Mouse (Mus musculus) intestine, embryonic 15.5 days (tissue): ENCODE results near the gene Saa4. TPM values are rescaled to one million over a fixed set of nuclear protein-coding genes. Genes with fewer than 3 reads are reported as not detected.

Experiments
- ATAC-seq: fragments of 200-750 bp; cut with Nextera tagmentation; 2 replicates; pipeline ENCODE4 v1.8.0; 2017; ENCODE audit warnings: moderate TSS enrichment, moderate library complexity
- H3K27ac ChIP-seq: fragments of 300-500 bp; sonication (generic); 2 replicates; pipeline ENCODE4 v1.5.1; 2015; ENCODE audit warnings: mild to moderate bottlenecking, inconsistent platforms
- H3K27me3 ChIP-seq: fragments of 300-500 bp; sonication (generic); replicated peaks from 2 replicates; pipeline ENCODE4 v1.6.1; 2015; ENCODE audit warnings: inconsistent platforms
- H3K36me3 ChIP-seq: fragments of 300-500 bp; sonication (generic); 2 replicates; pipeline ENCODE4 v1.6.1; 2015; ENCODE audit warnings: inconsistent platforms
- H3K4me1 ChIP-seq: fragments of 300-500 bp; sonication (generic); replicated peaks from 2 replicates; pipeline ENCODE4 v1.6.1; 2015; ENCODE audit warnings: inconsistent platforms
- H3K4me2 ChIP-seq: fragments of 300-500 bp; sonication (generic); replicated peaks from 2 replicates; pipeline ENCODE4 v1.6.1; 2015; ENCODE audit warnings: mild to moderate bottlenecking, inconsistent platforms
- H3K4me3 ChIP-seq: fragments of 300-500 bp; sonication (generic); replicated peaks from 2 replicates; pipeline ENCODE4 v1.5.1; 2015; ENCODE audit warnings: inconsistent platforms
- H3K9ac ChIP-seq: fragments of 300-500 bp; sonication (generic); 2 replicates; pipeline ENCODE4 v1.6.1; 2015; ENCODE audit warnings: inconsistent platforms
- H3K9me3 ChIP-seq: fragments of 300-500 bp; sonication (generic); 2 replicates; pipeline ENCODE4 v1.6.1; 2016; ENCODE audit warnings: inconsistent platforms
- WGBS: fragments of 180-500 bp; shearing (Covaris S2); methylation state at CpG from one replicate; pipeline ENCODE4 v1.1.7; 2015; 5-methylcytosine and 5-hydroxymethylcytosine counted together
- polyA plus RNA-seq: library from polyadenylated mRNA; unstranded; fragments of >200 nt; fragmentation: Nextera tagmentation; extraction: Ambion mirVana; gene quantifications from 2 replicates; pipeline ENCODE4 v1.2.1, GENCODE M21; 2015

The Saa4 gene
- polyA plus RNA-seq, 1 experiment from 2014 or later: 0.06 TPM

DNA sequence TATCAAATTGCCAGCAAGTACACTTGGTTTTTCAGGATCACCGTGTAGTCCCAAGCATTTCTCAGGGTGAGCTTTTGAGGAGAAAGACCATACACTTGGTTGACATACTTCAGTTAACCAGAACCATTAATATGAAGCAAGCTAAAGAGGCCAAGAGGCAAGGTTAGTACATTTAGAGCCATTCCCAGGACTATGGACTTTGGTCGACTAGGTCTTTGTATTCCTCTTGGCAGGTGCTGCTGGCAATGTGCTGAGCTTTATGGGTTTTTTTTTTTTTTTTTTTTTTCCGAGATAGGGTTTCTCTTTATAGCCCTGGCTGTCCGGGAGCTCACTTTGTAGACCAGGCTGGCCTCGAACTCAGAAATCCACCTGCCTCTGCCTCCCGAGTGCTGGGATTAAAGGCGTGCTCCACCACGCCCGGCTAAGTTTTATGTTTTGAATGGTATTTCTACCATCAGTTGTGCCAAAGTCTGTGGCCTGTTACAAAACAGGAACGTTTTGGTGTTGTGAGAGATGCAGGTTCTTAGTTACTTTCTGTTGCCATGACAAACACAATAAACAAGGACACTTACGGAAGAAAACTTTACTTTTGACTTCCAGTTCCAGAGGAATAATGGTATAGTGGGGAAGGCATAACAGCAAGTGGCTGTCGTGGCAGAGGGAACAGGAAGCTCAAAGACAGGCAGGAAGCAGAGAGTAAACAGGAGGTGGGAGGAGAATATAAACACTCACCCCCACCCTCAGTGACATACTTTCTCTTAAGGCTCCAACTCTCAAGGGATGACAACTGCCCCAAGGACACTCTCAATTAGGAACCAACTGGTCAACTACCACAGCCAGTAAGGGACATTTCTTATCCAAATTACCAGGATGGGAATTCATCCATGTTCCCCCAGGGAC is 6.4 kb upstream of the Saa4 start:
- ATAC-seq: peak; percentile 89
- no peaks in the 10 kb centered on the region for H3K4me1 ChIP-seq
- H3K9me3 ChIP-seq: no peaks in the 10 kb centered on the region
- no peaks in the 10 kb centered on the region for H3K36me3 ChIP-seq
- no peak overlapping the region for H3K27ac ChIP-seq
- H3K4me2 ChIP-seq: no peak overlapping the region
- H3K4me3 ChIP-seq: no peak overlapping the region
- no peaks in the 10 kb centered on the region for H3K27me3 ChIP-seq
- no peak overlapping the region for H3K9ac ChIP-seq
- WGBS: 73% methylated on average over 12 of the region's 12 CpGs

DNA sequence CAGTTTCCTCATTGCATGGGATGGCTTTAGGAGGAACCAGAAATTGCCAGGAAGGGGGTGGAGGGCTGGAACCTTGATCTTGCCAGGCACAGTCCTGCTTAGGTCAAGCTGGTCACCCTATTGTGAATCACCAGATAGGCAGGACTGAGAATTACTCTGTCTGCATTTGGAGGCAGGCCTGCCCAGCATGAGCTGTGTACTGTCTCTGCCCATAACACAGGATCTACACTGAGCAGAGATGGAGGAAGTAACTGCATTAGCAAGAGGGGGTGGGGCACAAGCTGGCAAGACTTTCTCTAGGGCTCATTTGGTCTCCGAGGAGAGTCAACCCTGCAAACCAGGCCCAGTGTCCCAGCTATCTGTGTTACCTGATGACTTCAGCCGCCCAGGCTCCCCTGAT is 2.6 kb upstream of the Saa4 start:
- Histone ChIP-seq H3K27ac (no peak overlapping the region), H3K4me1 (no peaks in the 10 kb centered on the region), H3K9ac (no peak overlapping the region), H3K4me3 (no peak overlapping the region), H3K27me3 (no peaks in the 10 kb centered on the region), H3K36me3 (no peaks in the 10 kb centered on the region), H3K9me3 (no peaks in the 10 kb centered on the region), H3K4me2 (no peak overlapping the region)
- no peak for ATAC-seq
- 74% methylated on average over 2 of the region's 2 CpGs for WGBS

DNA sequence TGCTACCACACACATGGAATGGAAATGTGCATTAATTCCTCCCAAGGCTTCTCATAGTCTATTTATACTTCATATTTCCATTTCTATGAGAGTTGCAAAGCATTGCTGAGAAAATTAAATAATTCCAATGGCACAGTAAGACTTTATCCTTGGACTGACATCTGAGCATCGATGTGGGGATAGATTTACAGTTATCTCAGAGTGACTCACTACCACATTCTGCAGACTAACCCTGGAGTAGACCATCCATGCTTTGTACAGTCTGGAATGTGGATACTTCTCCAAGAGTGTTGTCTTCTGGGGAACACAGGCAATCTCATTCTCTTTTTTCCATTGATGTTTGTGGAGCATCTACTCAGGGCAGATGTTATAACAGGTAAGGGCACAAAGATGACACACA is 4.8 kb downstream of the Saa4 start:
- Histone ChIP-seq H3K4me2 (no peak overlapping the region), H3K36me3 (no peaks in the 10 kb centered on the region), H3K4me3 (no peak overlapping the region), H3K27me3 (no peaks in the 10 kb centered on the region), H3K9ac (no peak overlapping the region), H3K4me1 (no peaks in the 10 kb centered on the region), H3K27ac (no peak overlapping the region), H3K9me3 (no peaks in the 10 kb centered on the region)
- WGBS: 88% methylated on average over 1 of the region's 1 CpGs
- ATAC-seq: no peak

DNA sequence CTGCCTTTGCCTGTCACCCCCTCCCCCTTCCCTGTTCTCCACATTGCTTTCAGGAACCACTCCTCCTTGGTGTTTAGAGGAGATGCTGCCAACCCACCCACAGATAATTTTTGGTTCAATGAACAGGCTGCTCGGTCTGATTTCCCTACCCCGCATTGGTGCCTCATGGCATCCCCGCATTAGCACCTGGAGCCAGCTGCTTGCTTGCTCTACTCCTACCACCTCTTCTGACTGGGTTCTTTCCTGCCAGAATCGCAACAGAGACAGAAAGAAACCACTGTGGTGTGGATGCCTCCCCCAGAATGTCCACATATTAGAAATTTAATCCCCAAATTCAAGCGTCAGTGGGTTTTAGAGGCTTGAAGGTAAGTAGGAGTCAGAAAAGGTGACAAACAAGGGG is 8.0 kb downstream of the Saa4 start:
- Histone ChIP-seq H3K9me3 (no peaks in the 10 kb centered on the region), H3K4me1 (no peaks in the 10 kb centered on the region), H3K4me3 (no peak overlapping the region), H3K27ac (no peak overlapping the region), H3K4me2 (no peak overlapping the region), H3K9ac (no peak overlapping the region), H3K36me3 (no peaks in the 10 kb centered on the region), H3K27me3 (no peaks in the 10 kb centered on the region)
- WGBS: 83% methylated on average over 5 of the region's 5 CpGs
- no peak for ATAC-seq

DNA sequence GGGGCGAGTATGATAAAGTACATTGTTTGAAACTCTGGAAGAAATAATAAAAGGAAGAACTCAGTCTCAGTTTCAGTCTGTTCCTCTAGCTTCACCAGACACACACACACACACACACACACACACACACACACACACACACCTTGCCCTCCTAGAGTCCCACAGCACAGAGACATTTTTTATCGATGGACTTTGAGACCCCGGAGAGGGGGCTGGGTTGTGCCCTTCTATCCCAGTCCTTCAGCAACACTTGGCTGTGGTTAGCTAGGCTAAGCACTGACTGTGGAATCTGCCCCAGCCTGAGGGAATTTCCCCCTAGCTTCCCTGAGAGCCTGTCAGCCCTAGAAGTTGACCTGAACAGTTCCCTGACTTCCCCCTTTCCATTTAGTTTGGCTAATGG is 8.6 kb downstream of the Saa4 start:
- Histone ChIP-seq H3K9ac (no peak overlapping the region), H3K9me3 (no peaks in the 10 kb centered on the region), H3K36me3 (no peaks in the 10 kb centered on the region), H3K4me2 (no peak overlapping the region), H3K27ac (no peak overlapping the region), H3K27me3 (no peaks in the 10 kb centered on the region), H3K4me3 (no peak overlapping the region), H3K4me1 (no peaks in the 10 kb centered on the region)
- ATAC-seq: peak; percentile 81
- 68% methylated on average over 3 of the region's 3 CpGs for WGBS

DNA sequence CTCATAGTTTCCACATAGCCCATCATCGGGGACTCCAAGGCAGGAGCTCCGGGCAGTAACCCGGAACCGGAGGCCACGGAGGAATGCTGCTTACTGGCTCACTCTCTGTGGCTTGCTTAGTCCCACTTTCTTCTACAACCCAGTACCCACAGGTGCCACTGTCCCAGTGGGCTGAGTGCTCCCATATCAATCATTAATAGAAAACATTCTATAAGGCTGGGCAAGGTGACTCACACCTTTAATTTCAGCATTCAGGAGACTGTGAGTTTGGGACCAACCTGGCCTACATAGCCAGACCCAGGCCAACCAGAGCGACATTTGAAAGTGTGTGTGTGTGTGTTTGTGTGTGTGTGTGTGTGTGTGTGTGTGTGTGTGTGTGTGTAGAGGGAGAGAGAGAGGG is 9.0 kb downstream of the Saa4 start:
- Histone ChIP-seq H3K4me1 (no peaks in the 10 kb centered on the region), H3K27ac (no peak overlapping the region), H3K27me3 (no peaks in the 10 kb centered on the region), H3K4me2 (no peak overlapping the region), H3K9ac (no peak overlapping the region), H3K36me3 (no peaks in the 10 kb centered on the region), H3K4me3 (no peak overlapping the region), H3K9me3 (no peaks in the 10 kb centered on the region)
- ATAC-seq: peak; percentile 64; the same call in 1 of the 2 replicates
- 92% methylated on average over 6 of the region's 6 CpGs for WGBS

DNA sequence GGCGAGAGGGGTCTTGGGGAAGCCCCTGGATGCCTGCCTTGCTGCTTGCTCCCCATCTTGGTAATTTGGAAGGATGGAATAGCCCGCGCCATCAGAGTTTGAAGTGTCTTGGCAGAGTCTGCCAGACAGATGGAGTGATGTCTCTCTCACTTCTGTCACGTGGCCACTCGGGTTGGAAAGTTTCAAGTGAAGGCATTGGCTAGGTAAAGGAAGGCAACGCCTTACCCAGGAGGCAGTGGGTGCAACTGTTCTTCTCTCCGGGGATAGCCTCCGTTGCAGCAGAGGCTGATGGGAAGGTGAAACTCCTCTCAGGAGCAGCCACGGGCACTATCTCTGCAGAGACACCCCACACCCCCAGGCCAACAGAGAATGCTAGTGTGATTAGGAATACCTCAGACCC is 11.9 kb downstream of the Saa4 start:
- Histone ChIP-seq H3K4me1 (no peaks in the 10 kb centered on the region), H3K27ac (no peak overlapping the region), H3K4me3 (no peak overlapping the region), H3K9ac (no peak overlapping the region), H3K9me3 (no peaks in the 10 kb centered on the region), H3K4me2 (no peak overlapping the region), H3K36me3 (no peaks in the 10 kb centered on the region), H3K27me3 (no peaks in the 10 kb centered on the region)
- ATAC-seq: no peak
- 80% methylated on average over 9 of the region's 9 CpGs for WGBS

DNA sequence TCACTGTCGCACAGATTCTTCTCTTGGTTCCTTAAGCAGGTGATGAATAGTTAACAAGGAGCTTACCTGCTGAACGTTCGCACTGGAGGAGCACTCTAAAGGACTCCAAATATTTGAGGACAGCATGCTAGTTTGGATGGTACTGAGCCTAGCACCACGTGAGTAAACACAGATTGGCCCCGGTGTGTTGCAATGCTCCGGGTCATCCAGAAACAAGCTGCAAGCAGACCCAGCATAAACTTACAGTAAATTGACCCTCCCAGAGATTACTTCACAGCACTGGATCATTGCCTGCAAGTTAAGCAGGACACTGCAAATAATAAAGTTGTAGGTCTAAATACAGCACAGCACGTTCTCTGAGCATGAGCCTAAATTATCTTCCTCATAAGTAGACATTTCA is 12.9 kb downstream of the Saa4 start:
- WGBS: 55% methylated on average over 7 of the region's 7 CpGs
- H3K9me3 ChIP-seq: no peaks in the 10 kb centered on the region
- no peaks in the 10 kb centered on the region for H3K4me1 ChIP-seq
- no peaks in the 10 kb centered on the region for H3K36me3 ChIP-seq
- H3K4me2 ChIP-seq: no peak overlapping the region
- H3K27me3 ChIP-seq: no peaks in the 10 kb centered on the region
- no peak overlapping the region for H3K27ac ChIP-seq
- no peak overlapping the region for H3K9ac ChIP-seq
- no peak overlapping the region for H3K4me3 ChIP-seq
- peak; percentile 44 for ATAC-seq

DNA sequence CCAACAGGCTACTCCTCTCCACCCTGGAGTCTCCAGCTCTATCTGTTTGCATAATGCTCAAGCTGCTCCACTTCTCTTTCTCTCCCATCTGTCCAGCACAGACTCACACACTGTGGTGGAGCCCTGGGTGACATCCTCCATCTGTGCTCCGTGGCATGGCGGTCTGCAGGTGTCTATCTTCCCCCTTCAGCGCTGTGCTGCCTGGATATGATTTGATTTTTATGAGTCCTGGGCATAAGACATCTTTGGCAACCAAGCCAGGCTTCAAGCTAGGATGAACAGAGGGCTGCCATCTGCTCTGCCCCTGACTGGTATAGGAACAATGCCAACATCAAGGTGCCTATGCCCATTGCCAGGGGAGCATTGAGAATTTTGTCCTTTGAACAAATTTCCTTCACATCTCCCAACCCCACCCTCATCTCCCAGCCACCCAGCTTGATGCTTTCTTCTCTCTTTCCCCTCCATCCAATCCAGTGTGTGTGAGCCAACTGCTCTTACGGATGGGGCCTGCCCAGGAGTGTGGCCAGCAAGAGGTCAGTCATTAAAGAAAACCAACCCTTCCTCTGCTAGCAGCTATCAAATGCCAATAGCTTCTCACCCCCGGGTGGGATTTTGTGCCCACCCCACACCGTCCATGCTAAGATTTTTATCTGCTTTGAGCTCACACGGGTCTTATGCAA is 13.7 kb downstream of the Saa4 start:
- H3K27me3 ChIP-seq: no peaks in the 10 kb centered on the region
- no peak overlapping the region for H3K4me3 ChIP-seq
- no peak overlapping the region for H3K4me2 ChIP-seq
- H3K9me3 ChIP-seq: no peaks in the 10 kb centered on the region
- no peaks in the 10 kb centered on the region for H3K4me1 ChIP-seq
- no peak overlapping the region for H3K9ac ChIP-seq
- no peaks in the 10 kb centered on the region for H3K36me3 ChIP-seq
- no peak for ATAC-seq
- WGBS: 83% methylated on average over 7 of the region's 7 CpGs
- no peak overlapping the region for H3K27ac ChIP-seq

DNA sequence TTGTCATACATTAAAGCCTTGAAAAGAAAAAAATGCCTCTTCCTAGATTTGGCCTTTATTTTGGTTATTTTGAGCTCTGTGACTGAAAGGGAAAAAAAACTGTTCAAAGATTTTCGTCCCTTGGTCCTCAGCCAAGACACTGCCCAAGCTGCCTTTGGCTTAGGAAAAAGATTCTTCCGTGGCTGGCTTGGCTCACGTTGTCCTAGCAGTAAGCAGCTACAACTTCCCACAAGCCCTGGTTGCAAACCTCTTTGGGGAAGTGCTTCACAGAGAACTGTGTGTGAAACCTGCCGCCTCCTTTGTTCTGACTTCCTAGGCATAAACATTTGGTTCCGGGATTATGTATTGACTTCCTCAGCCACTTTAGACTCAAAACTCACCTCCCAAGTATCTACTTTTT is 15.5 kb downstream of the Saa4 start:
- ATAC-seq: no peak
- Histone ChIP-seq H3K27me3 (no peaks in the 10 kb centered on the region), H3K4me1 (no peaks in the 10 kb centered on the region), H3K4me3 (no peak overlapping the region), H3K9ac (no peak overlapping the region), H3K4me2 (no peak overlapping the region), H3K9me3 (no peaks in the 10 kb centered on the region), H3K36me3 (no peaks in the 10 kb centered on the region), H3K27ac (no peak overlapping the region)
- WGBS: 35% methylated on average over 5 of the region's 5 CpGs

DNA sequence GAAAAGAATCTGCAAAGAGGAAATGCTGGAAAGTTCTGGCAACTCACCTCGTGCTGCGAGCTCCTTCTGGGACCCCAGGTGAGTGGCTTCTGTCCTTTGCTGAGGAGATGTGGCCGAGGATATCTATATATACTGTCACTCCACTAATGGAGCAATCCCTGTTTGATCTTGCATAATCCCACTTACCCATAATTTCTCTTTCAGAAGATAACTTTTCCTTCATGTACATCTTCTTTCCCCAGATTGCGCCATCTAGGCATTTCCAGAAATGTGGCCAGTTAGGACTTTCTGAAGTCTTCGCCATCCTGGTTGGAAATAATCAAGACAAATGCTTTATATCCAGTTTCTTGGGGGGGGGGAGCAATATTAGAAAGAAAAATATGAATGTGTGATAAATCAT is 16.8 kb downstream of the Saa4 start, which contains the start of gene Saa3:
TSS of gene Saa3 (minus strand) at position 101 of the 400 bp plus-strand sequence.
- no peak within 1 kb of the TSS for H3K4me2 ChIP-seq
- ATAC-seq: no peak
- 89% methylated on average over 5 of the region's 5 CpGs for WGBS
- H3K4me3 ChIP-seq: no peak within 1 kb of the TSS
- no peaks in the 10 kb centered on the region for H3K4me1 ChIP-seq
- H3K36me3 ChIP-seq: no peaks in the 10 kb centered on the region
- H3K27ac ChIP-seq: no peak within 1 kb of the TSS
- H3K9me3 ChIP-seq: no peaks in the 10 kb centered on the region
- no peaks in the 10 kb centered on the region for H3K27me3 ChIP-seq
- H3K9ac ChIP-seq: no peak within 1 kb of the TSS

DNA sequence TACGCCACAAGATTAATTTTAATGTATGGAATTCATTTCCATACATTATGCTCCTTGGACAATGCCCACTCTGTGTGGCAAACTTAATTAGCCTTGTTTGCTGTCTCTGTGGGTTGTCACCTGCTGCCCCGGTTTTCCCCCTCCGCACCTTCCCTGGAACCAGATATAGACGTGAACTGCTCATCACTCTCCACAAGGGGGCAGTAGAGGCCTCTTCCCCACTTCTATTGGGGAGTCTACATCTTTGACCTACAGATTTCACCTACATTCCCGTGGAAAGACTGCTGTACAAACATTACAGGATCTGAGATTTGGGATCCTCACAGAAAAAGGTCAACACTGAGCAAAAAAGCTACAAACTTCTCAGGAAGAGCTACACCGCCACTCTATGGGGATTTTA is 17.9 kb downstream of the Saa4 start:
- WGBS: 29% methylated on average over 6 of the region's 6 CpGs

More for the DNA sequence above, 17.9 kb downstream of the Saa4 start:
- Histone ChIP-seq H3K4me3 (no peak overlapping the region), H3K27me3 (no peaks in the 10 kb centered on the region), H3K4me1 (0 out of 2 replicates have a peak, but pooled peaks cover 2% of the 10 kb centered on the region), H3K4me2 (no peak overlapping the region), H3K27ac (no peak overlapping the region), H3K9ac (no peak overlapping the region), H3K36me3 (no peaks in the 10 kb centered on the region), H3K9me3 (no peaks in the 10 kb centered on the region)
- ATAC-seq: peak; percentile 34; the same call in 1 of the 2 replicates
